Mouse (Mus musculus): ENCODE data around the gene Gm16253. TPM values are rescaled to one million over a fixed set of nuclear protein-coding genes. Genes with fewer than 3 reads are reported as not detected.
A peak's percentile ranks its signal among the peaks of the same experiment; 100 is the strongest.

Gm16253 gene
- polyA plus RNA-seq, 1 experiment from 2014 or later, result 1.0 TPM

DNA sequence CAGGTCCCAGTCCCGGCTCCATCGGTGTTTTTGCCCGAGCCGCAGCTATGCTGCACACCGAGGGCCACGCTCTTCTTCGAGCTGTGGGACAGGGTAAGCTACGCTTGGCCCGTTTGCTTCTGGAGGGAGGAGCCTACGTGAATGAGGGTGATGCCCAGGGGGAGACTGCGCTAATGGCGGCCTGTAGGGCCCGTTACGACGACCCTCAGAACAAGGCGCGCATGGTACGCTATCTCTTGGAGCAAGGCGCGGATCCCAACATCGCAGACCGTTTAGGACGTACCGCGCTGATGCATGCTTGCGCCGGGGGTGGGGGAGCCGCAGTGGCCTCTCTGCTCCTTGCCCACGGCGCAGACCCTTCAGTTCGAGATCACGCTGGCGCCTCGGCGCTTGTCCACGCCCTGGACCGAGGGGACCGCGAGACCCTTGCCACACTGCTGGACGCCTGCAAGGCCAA is 20.7 kb downstream of the Gm16253 start:
- H3K9me3 ChIP-seq (ENCODE audit: control insufficient read depth, low read length), result no peaks in the 10 kb centered on the region
- H3K27ac ChIP-seq (ENCODE audit: low read depth, low read length), result no peak overlapping the region
- DNase-seq (ENCODE audit: low spot score) (peak; percentile 72), ATAC-seq (replicated peaks; ENCODE audit: low FRiP score) (no peak)
- peak overlapping the region; percentile 35 for H3K4me3 ChIP-seq (ENCODE audit: low read depth, low read length)
- H3K9ac ChIP-seq (ENCODE audit: low read length), result peak overlapping the region; percentile 67
- no peaks in the 10 kb centered on the region for H3K36me3 ChIP-seq (ENCODE audit: control insufficient read depth, insufficient read depth, low read length)
- WGBS, result under 1% methylated on average over 40 of the region's 40 CpGs
- peaks cover 21% of the 10 kb centered on the region for H3K27me3 ChIP-seq (ENCODE audit: control insufficient read depth, insufficient read depth, low read length)
- peak overlapping the region; percentile 91 for H3K4me2 ChIP-seq (ENCODE audit: low read depth, low read length, severe bottlenecking)
- H3K4me1 ChIP-seq (replicated peaks; ENCODE audit: control insufficient read depth, insufficient read depth, low read length), result peaks cover 27% of the 10 kb centered on the region

- H3K36me3 ChIP-seq (ENCODE audit: control insufficient read depth, insufficient read depth, low read length), result no peaks in the 10 kb centered on the region
- DNase-seq (ENCODE audit: low spot score) (peak; percentile 85), ATAC-seq (replicated peaks; ENCODE audit: low FRiP score) (peak; percentile 28)
- H3K27ac ChIP-seq (ENCODE audit: low read depth, low read length), result no peak overlapping the region
- H3K4me2 ChIP-seq (ENCODE audit: low read depth, low read length, severe bottlenecking), result peak overlapping the region; percentile 91
- H3K9me3 ChIP-seq (ENCODE audit: control insufficient read depth, low read length), result no peaks in the 10 kb centered on the region
- WGBS, result 2% methylated on average over 54 of the region's 54 CpGs
- peaks cover 21% of the 10 kb centered on the region for H3K27me3 ChIP-seq (ENCODE audit: control insufficient read depth, insufficient read depth, low read length)
- H3K4me3 ChIP-seq (ENCODE audit: low read depth, low read length), result peak overlapping the region; percentile 35
- H3K9ac ChIP-seq (ENCODE audit: low read length), result peak overlapping the region; percentile 67
- peaks cover 29% of the 10 kb centered on the region for H3K4me1 ChIP-seq (replicated peaks; ENCODE audit: control insufficient read depth, insufficient read depth, low read length)
Observed at GRCm38 (mm10) chr3:96598156-96599068, 21.6 kb downstream of the Gm16253 start.

DNA sequence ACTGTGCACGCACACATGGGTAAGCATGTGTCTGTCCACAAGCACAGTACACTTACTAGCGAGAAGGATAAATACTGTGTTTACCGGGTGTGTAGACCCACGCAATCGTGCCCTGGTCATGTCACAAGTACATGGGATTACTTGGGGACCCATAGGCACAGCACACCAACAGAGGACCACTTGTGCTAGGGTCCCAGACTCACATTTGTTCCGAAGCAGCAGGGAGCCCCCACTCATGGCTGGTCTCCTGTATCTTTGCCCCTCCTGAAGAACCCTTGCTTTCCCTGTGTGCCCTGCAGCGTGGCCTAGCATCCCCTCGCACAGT is 22.2 kb downstream of the Gm16253 start:
- Histone ChIP-seq H3K27me3 (ENCODE audit: control insufficient read depth, insufficient read depth, low read length) (peaks cover 21% of the 10 kb centered on the region), H3K4me3 (ENCODE audit: low read depth, low read length) (peak overlapping the region; percentile 35; the same call in 1 of the 2 replicates), H3K27ac (ENCODE audit: low read depth, low read length) (no peak overlapping the region), H3K36me3 (ENCODE audit: control insufficient read depth, insufficient read depth, low read length) (no peaks in the 10 kb centered on the region), H3K4me2 (ENCODE audit: low read depth, low read length, severe bottlenecking) (peak overlapping the region; percentile 91), H3K9me3 (ENCODE audit: control insufficient read depth, low read length) (no peaks in the 10 kb centered on the region), H3K9ac (ENCODE audit: low read length) (no peak overlapping the region; the same call in 1 of the 2 replicates), H3K4me1 (replicated peaks; ENCODE audit: control insufficient read depth, insufficient read depth, low read length) (peaks cover 29% of the 10 kb centered on the region)
- 44% methylated on average over 8 of the region's 8 CpGs for WGBS
- no peak for ATAC-seq (replicated peaks; ENCODE audit: low FRiP score)
- no peak for DNase-seq (ENCODE audit: low spot score)

- Histone ChIP-seq H3K9me3 (ENCODE audit: control insufficient read depth, low read length) (no peaks in the 10 kb centered on the region), H3K4me2 (ENCODE audit: low read depth, low read length, severe bottlenecking) (no peak overlapping the region), H3K4me3 (ENCODE audit: low read depth, low read length) (no peak overlapping the region), H3K36me3 (ENCODE audit: control insufficient read depth, insufficient read depth, low read length) (no peaks in the 10 kb centered on the region), H3K4me1 (replicated peaks; ENCODE audit: control insufficient read depth, insufficient read depth, low read length) (peaks cover 29% of the 10 kb centered on the region), H3K27ac (ENCODE audit: low read depth, low read length) (no peak overlapping the region), H3K27me3 (ENCODE audit: control insufficient read depth, insufficient read depth, low read length) (peaks cover 21% of the 10 kb centered on the region), H3K9ac (ENCODE audit: low read length) (no peak overlapping the region)
- 49% methylated on average over 3 of the region's 3 CpGs for WGBS
- DNase-seq (ENCODE audit: low spot score) (no peak), ATAC-seq (replicated peaks; ENCODE audit: low FRiP score) (no peak)
Observed at GRCm38 (mm10) chr3:96599411-96599810, 22.6 kb downstream of the Gm16253 start.

- 2% methylated on average over 27 of the region's 27 CpGs for WGBS
- Histone ChIP-seq H3K27me3 (ENCODE audit: control insufficient read depth, insufficient read depth, low read length) (peaks cover 16% of the 10 kb centered on the region), H3K9ac (ENCODE audit: low read length) (peak within 1 kb of the TSS; percentile 77), H3K27ac (ENCODE audit: low read depth, low read length) (peak within 1 kb of the TSS; percentile 78), H3K4me2 (ENCODE audit: low read depth, low read length, severe bottlenecking) (peak within 1 kb of the TSS; percentile 69), H3K4me3 (ENCODE audit: low read depth, low read length) (peak within 1 kb of the TSS; percentile 88), H3K9me3 (ENCODE audit: control insufficient read depth, low read length) (no peaks in the 10 kb centered on the region), H3K4me1 (replicated peaks; ENCODE audit: control insufficient read depth, insufficient read depth, low read length) (peaks cover 26% of the 10 kb centered on the region), H3K36me3 (ENCODE audit: control insufficient read depth, insufficient read depth, low read length) (no peaks in the 10 kb centered on the region)
- peak; percentile 97 for DNase-seq (ENCODE audit: low spot score)
- peak; percentile 93 for ATAC-seq (replicated peaks; ENCODE audit: low FRiP score)
Observed at GRCm38 (mm10) chr3:96600639-96601250, 24.0 kb downstream of the Gm16253 start, which contains the start of gene Lix1l. Gene Lix1l (plus strand): TSS chr3:96601149.

DNA sequence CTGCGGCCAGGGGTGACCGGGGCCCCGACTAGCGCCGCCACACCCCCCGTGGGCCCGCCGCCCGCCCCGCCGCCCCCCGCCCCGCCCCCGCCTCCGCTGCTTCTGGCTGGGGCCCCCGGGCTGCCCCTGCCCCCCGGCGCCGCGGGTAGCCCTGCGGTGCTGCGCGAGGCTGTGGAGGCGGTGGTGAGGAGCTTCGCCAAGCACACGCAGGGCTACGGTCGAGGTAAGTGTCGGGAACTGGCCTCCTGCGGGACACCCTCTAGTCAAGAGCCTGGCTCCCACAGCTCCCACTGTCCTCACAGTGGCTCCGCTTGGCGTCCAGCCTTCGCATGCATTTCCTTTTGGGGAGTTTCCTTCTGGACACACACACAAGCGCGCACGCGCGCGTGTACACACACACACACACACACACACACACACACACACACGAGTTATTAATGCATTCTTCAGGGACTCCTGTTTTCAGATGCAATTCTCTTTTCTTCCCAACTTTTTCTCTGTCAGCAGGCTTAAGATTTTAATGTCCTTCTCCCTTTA is 24.5 kb downstream of the Gm16253 start:
- peak; percentile 71 for ATAC-seq (replicated peaks; ENCODE audit: low FRiP score)
- peak overlapping the region; percentile 78 for H3K27ac ChIP-seq (ENCODE audit: low read depth, low read length)
- peak; percentile 80 for DNase-seq (ENCODE audit: low spot score)
- no peaks in the 10 kb centered on the region for H3K9me3 ChIP-seq (ENCODE audit: control insufficient read depth, low read length)
- H3K27me3 ChIP-seq (ENCODE audit: control insufficient read depth, insufficient read depth, low read length), result peaks cover 10% of the 10 kb centered on the region
- peak overlapping the region; percentile 88 for H3K4me3 ChIP-seq (ENCODE audit: low read depth, low read length)
- peaks cover 21% of the 10 kb centered on the region for H3K4me1 ChIP-seq (replicated peaks; ENCODE audit: control insufficient read depth, insufficient read depth, low read length)
- H3K4me2 ChIP-seq (ENCODE audit: low read depth, low read length, severe bottlenecking), result peak overlapping the region; percentile 69
- H3K9ac ChIP-seq (ENCODE audit: low read length), result peak overlapping the region; percentile 77
- no peaks in the 10 kb centered on the region for H3K36me3 ChIP-seq (ENCODE audit: control insufficient read depth, insufficient read depth, low read length)
- under 1% methylated on average over 26 of the region's 40 CpGs for WGBS

- Histone ChIP-seq H3K9me3 (ENCODE audit: control insufficient read depth, low read length) (no peaks in the 10 kb centered on the region), H3K36me3 (ENCODE audit: control insufficient read depth, insufficient read depth, low read length) (no peaks in the 10 kb centered on the region), H3K27me3 (ENCODE audit: control insufficient read depth, insufficient read depth, low read length) (peaks cover 9% of the 10 kb centered on the region), H3K4me2 (ENCODE audit: low read depth, low read length, severe bottlenecking) (peak overlapping the region; percentile 69), H3K4me1 (replicated peaks; ENCODE audit: control insufficient read depth, insufficient read depth, low read length) (peaks cover 13% of the 10 kb centered on the region), H3K9ac (ENCODE audit: low read length) (peak overlapping the region; percentile 77), H3K4me3 (ENCODE audit: low read depth, low read length) (peak overlapping the region; percentile 88), H3K27ac (ENCODE audit: low read depth, low read length) (0 out of 2 replicates have a peak overlapping the region, but pooled peaks have one; percentile 78)
- 25% methylated on average over 10 of the region's 10 CpGs for WGBS
- no peak for ATAC-seq (replicated peaks; ENCODE audit: low FRiP score)
- DNase-seq (ENCODE audit: low spot score), result peak; percentile 54
Observed at GRCm38 (mm10) chr3:96601941-96602703, 25.3 kb downstream of the Gm16253 start.

DNA sequence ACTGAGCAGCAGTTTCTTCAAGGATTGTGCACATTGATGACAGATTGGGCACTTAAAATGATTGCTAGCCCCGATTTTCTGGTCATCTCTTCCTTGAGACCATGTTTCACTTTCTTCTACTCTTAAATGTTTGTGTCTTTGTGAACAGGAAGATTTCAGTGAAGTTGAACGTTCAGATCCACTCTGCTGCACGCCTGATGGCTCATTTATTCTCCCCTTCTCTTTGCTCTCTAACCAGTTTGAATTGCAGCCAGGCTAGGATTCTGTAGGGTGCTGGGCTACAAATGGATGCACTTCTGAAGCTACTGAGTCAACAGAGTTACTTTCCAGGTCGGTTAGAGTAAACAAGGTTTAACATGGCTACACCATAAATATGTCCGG is 25.9 kb downstream of the Gm16253 start:
- no peak for DNase-seq (ENCODE audit: low spot score)
- Histone ChIP-seq H3K27ac (ENCODE audit: low read depth, low read length) (no peak overlapping the region), H3K4me1 (replicated peaks; ENCODE audit: control insufficient read depth, insufficient read depth, low read length) (peaks cover 10% of the 10 kb centered on the region; the same call in 1 of the 2 replicates), H3K36me3 (ENCODE audit: control insufficient read depth, insufficient read depth, low read length) (no peaks in the 10 kb centered on the region), H3K27me3 (ENCODE audit: control insufficient read depth, insufficient read depth, low read length) (peaks cover 9% of the 10 kb centered on the region), H3K9me3 (ENCODE audit: control insufficient read depth, low read length) (no peaks in the 10 kb centered on the region), H3K9ac (ENCODE audit: low read length) (peak overlapping the region; percentile 77), H3K4me3 (ENCODE audit: low read depth, low read length) (peak overlapping the region; percentile 88), H3K4me2 (ENCODE audit: low read depth, low read length, severe bottlenecking) (peak overlapping the region; percentile 69)
- ATAC-seq (replicated peaks; ENCODE audit: low FRiP score), result no peak
- 53% methylated on average over 5 of the region's 5 CpGs for WGBS

Data from forebrain, embryonic 11.5 days (tissue).